Mouse (Mus musculus) leukemia stem cell, adult 10-12 weeks (primary cell): ENCODE data around the gene Rpl13. TPM values are rescaled to one million over a fixed set of nuclear protein-coding genes. Genes with fewer than 3 reads are reported as not detected.

Experiments used
- polyA plus RNA-seq: library from polyadenylated mRNA; stranded (reverse); fragments of >175 nt; gene quantifications from 2 replicates; pipeline ENCODE4 v1.2.3, GENCODE M21; 2012; ENCODE audit warnings: low replicate concordance

Rpl13 gene
- polyA plus RNA-seq: 1,950 and 2,595 TPM in 2 replicates

GRCm38 (mm10) chr8:123101735-123102685 is at the start of gene Rpl13:
Rpl13 (plus strand) TSS chr8:123102350.

DNA sequence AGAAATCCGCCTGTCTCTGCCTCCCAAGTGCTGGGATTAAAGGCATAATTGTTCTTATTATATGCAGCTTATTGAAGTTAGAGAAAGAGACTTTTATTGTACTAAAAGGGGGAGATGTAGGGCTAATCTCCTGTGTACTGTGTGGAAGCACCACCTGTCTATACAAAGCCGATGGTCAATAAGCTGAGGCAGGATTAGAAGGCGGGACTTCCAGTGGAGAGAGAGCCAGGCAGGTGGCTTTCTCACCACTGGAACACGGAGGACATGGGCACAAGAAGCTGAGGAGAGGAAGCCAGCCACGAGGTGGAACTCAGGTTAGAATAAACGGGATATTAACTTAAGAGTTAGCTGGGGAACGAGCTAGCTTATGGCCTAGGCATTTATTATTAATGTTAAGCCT is 39.4 kb upstream of the Rpl13 start, which contains the start of gene Spg7:
Spg7 (plus strand) TSS at position 222 of the 400 bp plus-strand sequence.

DNA sequence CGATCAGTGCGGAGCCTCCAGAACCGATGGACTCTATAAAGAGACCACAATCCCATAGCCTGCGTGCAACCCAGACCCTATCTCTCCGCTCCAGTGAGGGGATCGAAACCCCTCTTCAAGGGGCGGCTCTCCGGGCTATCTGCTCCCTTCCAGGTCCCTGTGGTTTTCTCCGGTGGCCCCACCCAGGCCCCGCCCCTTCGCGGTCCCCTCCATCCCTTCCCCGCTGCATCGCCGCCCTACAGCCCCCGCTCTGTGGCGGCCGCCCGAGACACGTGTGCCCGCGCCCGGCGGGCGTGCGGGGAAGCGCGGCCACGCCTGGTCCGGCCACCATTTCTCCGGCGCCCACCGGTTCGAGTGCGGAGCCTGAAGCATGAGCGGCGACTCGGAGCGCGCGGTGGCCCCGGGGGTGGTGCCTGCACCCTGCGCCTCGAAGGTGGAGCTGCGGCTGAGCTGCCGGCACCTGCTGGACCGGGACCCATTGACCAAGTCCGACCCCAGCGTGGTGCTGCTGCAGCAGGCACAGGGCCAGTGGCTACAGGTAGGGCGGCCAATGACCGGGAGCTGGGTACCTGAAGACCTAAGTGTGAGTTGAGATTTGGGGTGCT is 15.1 kb downstream of the Rpl13 start, which contains the start of gene Cpne7:
Cpne7 (plus strand) TSS at position 248 of the 605 bp plus-strand sequence.

Other genes with a start within 250 kb of the Rpl13 start
- gene Ankrd11, start 60.1 kb upstream of the Rpl13 start, polyA plus RNA-seq: 104 and 115 TPM in 2 replicates
- gene Spg7, start 39.4 kb upstream of the Rpl13 start, polyA plus RNA-seq: 36.3 and 52.6 TPM in 2 replicates
- 0.67 and 1.0 TPM in 2 replicates for gene Cpne7, start 15.0 kb downstream of the Rpl13 start, polyA plus RNA-seq
- gene Sult5a1, start 56.0 kb downstream of the Rpl13 start, polyA plus RNA-seq: not detected in 2 replicates
- gene Dpep1, start 83.9 kb downstream of the Rpl13 start, polyA plus RNA-seq: not detected in 2 replicates
- 12.2 and 40.3 TPM in 2 replicates for gene Chmp1a, start 110.4 kb downstream of the Rpl13 start, polyA plus RNA-seq
- gene Spata33, start 110.5 kb downstream of the Rpl13 start, polyA plus RNA-seq: 0.13 TPM in 1 of 2 replicates, not detected in the other
- gene Cdk10, start 122.5 kb downstream of the Rpl13 start, polyA plus RNA-seq: 83.3 and 109 TPM in 2 replicates
- 1.6 and 4.9 TPM in 2 replicates for gene Spata2l, start 133.9 kb downstream of the Rpl13 start, polyA plus RNA-seq
- gene Zfp276, start 151.8 kb downstream of the Rpl13 start, polyA plus RNA-seq: 17.4 and 19.2 TPM in 2 replicates
- 114 and 146 TPM in 2 replicates for gene Vps9d1, start 152.0 kb downstream of the Rpl13 start, polyA plus RNA-seq
- 59.7 and 102 TPM in 2 replicates for gene Fanca, start 216.2 kb downstream of the Rpl13 start, polyA plus RNA-seq
- 11.3 and 11.8 TPM in 2 replicates for gene Spire2, start 230.4 kb downstream of the Rpl13 start, polyA plus RNA-seq